Mouse (Mus musculus): ENCODE results near the gene 1700001P01Rik.
A peak's percentile ranks its signal among the peaks of the same experiment; 100 is the strongest.
"Not testable (repeated sequence)": the region's sequence is repeated elsewhere in the genome, so short reads cannot be mapped to it uniquely, and the experiment has no call there.

The 1700001P01Rik gene

DNA sequence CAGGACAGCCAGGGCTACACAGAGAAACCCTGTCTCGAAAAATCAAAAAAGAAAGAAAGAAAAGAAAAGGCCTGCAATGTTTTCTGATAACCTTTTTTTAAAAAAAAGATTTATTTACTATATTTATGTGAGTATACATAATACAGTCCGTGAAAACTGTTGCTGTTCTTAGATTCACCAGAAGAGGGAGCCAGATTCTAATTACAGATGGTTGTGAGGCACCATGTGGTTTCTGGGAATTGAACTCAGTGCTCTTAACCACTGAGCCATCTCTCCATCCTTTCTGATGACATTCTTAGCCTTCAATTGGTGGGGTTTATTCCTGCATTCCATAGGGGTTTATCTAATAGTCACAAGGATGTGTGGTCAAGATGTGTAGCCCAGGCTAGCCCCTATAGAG, 17.4 kb upstream of the 1700001P01Rik start:
- DNase-seq (ENCODE audit: low spot score in 2 of 2) = no peak

DNA sequence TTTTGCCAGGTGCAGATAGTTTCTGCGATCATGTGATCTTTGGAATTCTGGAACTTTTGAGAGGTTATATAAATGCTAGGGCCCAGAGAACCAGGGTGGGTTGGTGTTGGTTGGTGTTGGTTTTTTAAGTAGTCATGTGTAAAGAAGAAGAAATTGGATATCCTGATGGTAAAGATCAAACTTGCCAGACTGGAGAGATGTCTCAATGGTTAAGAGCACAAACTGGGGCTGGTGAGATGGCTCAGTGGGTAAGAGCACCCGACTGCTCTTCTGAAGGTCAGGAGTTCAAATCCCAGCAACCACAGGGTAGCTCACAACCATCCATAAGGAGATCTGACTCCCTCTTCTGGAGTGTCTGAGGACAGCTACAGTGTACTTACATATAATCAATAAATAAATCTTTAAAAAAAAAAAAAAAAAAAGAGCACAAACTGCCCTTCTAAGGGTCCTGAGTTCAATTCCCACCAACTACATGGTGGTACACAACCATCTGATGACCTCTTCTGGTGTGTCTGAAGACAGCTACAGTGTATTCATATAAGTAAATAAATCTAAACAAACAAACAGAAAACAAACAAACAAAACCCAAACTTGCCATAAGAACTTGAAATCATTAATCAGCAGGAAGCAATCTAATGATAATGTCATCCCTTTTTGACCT, 15.2 kb upstream of the 1700001P01Rik start:
- not testable (repeated sequence) for DNase-seq (ENCODE audit: low spot score in 2 of 2)

GRCm38 (mm10) chr11:97789727-97790126, 14.0 kb upstream of the 1700001P01Rik start:
- no peak for DNase-seq (ENCODE audit: low spot score in 2 of 2)

DNA sequence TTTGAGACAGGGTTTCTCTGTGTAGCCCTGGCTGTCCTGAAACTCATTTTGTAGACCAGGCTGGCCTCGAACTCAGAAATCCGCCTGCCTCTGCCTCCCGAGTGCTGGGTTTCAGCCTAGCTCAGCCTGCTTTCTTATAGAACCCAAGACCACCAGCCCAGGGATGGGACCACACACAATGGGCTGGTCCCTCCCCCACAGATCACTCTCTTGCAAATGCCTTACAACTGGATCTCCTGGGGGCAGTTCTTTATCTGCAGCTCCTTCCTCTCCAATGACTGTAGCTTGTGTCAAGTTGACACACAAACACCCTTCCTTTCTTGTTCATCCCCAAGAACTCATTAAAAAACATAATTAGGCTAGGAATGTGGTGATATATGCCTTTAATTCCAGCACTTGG, 12.2 kb upstream of the 1700001P01Rik start:
- no peak for DNase-seq (ENCODE audit: low spot score in 2 of 2)

DNA sequence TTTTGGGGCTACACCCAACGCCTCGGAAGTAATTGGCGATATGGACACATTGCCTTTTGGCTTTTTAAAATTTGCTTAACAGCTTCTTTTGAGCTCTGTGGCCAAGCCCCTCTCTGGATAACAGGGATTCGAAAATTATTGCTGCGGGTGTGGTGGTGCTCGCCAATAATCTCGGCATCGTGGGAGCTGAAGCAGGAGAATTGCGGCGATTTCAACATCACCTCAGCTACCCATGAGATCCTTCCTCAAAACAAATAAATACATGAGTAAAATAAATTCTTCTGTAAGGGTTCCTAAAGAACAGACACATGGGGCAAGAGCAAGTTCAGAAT, 6.8 kb upstream of the 1700001P01Rik start:
- no peak for DNase-seq (ENCODE audit: low spot score in 2 of 2)

DNA sequence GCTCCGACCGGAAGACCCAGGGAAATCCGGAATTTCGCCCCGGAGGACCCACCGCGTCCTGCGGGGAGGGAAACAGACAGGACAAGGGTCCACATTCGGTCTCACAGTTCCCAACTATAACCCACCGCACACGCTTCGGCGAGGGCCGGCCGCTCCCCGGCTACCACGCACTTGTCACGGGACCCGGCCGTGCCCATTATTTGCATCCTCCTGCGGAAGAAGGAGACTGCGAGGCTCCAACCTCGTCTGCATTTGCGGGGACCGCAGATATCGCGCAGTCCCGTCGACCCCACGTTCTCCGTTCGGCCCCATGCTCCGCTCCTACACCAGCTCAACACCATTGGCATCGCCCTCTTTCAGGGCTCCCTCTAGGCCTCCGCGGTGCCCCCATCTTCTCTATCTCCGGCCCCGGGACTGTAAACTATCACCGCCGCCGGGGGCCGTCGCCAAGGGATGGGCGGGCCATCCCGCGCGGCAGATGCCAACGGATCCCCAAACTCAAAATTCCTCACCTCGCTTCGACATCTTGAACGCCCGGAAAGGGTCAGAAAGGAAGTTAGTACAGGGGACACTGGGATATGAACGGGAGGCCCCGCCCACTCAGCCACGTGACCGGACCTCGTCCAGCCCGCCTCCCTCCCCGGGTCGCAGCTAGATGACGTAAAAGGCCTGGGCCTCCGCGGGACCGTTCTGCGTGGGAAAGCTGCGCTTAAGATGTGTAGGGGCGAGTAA, 6.3 kb upstream of the 1700001P01Rik start, which contains the start of gene Rpl23:
Gene Rpl23, minus strand, starts transcription at position 606 of the 732 bp plus-strand sequence.
- peak; percentile 100 for DNase-seq (ENCODE audit: low spot score in 2 of 2)

- DNase-seq (ENCODE audit: low spot score in 2 of 2) = no peak
Measured at GRCm38 (mm10) chr11:97781478-97781831, 5.7 kb upstream of the 1700001P01Rik start.

DNA sequence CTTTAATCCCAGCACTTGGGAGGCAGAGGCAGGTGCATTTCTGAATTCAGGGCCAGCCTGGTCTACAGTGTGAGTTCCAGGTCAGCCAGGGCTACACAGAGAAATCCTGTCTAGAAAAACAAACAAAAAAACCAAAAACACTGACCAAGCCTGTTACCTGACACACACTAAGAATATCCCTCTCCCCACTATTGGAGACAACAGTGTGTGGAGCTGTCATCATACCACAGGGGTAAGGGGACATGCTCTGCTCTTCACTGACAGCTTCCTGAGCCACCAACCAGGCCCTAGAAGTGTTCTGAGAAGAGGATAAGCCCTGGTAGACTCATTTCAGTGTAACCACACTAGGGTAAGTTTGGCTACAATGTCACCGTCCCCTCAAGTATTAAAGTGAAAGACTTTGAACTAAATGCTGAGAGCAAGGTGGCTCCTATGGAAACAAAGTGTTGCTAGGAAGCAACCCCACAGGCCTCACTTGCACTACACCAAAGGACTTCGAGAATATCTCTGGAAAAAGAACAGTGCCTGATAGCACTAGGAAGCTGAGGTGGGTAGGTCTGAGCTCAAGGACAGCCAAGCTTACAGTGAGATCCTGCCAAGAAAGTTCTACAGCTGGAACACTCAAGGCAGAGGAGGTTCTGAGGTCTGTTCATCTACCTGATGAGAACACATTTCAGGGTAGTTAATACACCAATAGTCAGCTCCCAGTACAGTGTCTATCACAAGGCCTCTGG, 4.4 kb upstream of the 1700001P01Rik start:
- no peak for DNase-seq (ENCODE audit: low spot score in 2 of 2)

DNA sequence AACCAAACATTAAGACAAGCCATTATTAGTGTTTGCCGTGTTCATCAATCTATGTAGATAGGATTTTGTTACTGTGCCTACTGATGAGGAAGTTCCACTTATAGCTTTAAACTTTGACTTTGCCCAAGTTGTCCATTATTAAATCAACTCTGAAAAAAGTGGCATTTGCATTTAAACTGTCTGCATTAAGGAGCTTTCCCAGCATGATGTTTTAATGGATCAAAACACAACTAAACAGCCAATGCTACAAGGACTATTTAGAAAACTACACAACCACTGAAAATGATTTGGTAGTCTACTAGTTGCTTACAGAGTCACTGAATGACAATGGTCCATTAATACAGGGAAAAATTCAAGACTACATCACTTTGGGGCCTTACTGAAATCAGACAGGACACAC, 3.2 kb upstream of the 1700001P01Rik start:
- DNase-seq (ENCODE audit: low spot score in 2 of 2) = no peak

- no peak for DNase-seq (ENCODE audit: low spot score in 2 of 2)
Measured at GRCm38 (mm10) chr11:97777129-97777529, 1.4 kb upstream of the 1700001P01Rik start.

DNA sequence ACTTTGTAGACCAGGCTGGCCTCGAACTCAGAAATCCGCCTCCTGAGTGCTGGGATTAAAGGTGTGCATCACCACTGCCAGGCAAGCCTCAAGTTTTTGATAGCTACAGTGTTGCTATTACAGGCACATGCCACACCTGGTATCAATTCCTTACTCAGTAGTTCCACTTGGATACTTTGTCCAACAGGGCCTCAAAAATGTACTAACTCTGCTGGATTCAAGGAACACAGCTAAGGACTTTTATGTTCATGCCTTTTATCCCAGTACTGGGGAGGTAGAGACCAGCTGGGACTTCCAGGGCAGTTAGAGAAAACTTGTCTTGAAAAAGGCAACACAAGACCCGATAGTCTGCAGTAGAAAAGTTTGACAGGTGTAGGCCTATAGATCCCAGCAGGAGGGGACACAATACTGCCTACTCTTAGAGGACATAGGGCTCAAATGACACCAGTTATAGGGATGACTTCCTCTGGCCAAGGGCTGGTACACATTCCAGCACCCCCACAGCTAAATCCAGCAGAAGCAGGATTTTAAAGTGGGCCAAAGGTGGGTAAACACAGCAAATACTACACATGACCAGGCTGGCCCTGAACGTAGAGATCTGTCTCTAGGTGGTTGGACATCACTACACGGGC, 895 bp upstream of the 1700001P01Rik start:
- DNase-seq (ENCODE audit: low spot score in 2 of 2) = no peak

DNA sequence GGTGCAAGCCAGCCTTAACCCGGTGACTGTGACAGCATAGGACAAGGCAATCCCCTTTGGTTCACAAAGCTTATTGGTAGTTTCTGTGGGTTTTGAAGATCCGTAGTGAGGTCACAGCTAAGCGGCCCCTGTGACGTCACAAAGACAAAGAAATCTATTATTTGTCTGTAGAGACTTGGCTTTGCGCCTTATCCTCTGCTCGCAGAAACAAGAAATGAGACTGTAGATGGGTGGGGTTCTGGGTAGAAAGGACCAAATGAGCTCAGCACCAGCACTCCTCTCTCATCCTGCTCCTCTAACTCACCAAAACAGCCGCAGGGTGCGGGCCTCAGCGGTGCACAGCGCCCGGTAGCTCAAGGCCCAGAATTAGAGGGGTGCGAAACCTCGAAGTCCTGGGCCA, 532 bp downstream of the 1700001P01Rik start:
- DNase-seq (ENCODE audit: low spot score in 2 of 2) = no peak

- DNase-seq (ENCODE audit: low spot score in 2 of 2) = no peak
Measured at GRCm38 (mm10) chr11:97771410-97771809, 4.3 kb downstream of the 1700001P01Rik start.

DNA sequence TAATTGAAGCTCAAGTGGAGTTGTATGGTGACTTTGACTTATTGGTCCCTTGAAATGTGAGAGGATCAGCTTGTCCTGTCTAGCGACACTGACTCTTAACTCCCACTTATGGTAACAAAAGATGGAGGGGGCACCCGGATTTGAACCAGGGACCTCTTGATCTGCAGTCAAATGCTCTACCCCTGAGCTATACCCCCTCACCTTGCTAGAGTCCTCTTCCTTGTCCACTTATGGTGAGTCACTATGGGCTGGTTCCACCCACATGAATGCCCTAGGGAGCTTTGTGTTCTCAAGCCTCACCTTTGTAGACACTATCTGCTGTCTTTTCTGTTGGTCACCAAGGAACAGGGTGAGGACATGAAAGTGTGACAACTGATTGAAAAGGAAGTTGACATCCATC, 6.0 kb downstream of the 1700001P01Rik start:
- no peak for DNase-seq (ENCODE audit: low spot score in 2 of 2)

DNA sequence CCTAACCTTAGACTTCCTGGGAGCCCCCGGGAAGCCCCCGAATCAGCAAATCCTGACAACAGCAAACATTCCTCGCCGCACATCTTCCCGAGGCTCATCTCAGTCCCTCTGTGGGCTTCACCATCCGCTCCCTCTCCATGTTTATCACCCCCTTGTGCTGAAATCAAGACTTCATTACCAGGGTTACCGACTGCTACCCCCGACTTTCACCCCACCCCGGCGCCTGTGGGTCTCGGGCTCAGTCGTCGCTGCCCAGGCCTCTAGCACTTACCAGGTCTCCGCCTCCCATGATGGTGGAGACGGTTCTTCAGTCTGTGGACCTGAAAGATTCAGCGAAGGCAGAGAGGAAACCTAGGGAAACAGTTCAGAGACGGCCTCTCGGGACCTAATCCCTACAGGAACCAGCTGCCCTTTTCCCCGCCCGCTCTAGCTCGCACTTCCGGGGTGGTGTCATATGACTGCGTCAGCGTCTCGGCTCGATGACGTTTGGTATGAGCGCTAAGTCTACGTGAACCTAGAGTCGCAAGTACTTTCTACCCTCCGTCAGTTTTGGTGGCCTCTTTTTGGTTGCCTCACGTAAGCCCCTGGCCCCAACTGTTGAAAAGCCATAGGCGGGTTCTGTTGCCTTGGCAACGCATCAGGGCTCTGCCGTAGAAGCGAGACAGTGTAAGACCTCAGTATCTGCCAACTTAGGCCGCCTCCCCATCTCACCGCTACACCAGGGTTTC, 9.4 kb downstream of the 1700001P01Rik start, which contains the start of gene Cwc25:
Gene Cwc25, minus strand, starts transcription at position 403 of the 728 bp plus-strand sequence.
- peak; percentile 97 to 98 for DNase-seq (ENCODE audit: low spot score in 2 of 2)

- DNase-seq (ENCODE audit: low spot score in 2 of 2) = no peak
Measured at GRCm38 (mm10) chr11:97761638-97762037, 14.1 kb downstream of the 1700001P01Rik start.

- no peak for DNase-seq (ENCODE audit: low spot score in 2 of 2)
Measured at GRCm38 (mm10) chr11:97758942-97759341, 16.8 kb downstream of the 1700001P01Rik start.

- no peak for DNase-seq (ENCODE audit: low spot score in 2 of 2)
Measured at GRCm38 (mm10) chr11:97758125-97758524, 17.6 kb downstream of the 1700001P01Rik start.

- no peak for DNase-seq (ENCODE audit: low spot score in 2 of 2)
Measured at GRCm38 (mm10) chr11:97753277-97753676, 22.4 kb downstream of the 1700001P01Rik start.

- DNase-seq (ENCODE audit: low spot score in 2 of 2) = no peak
Measured at GRCm38 (mm10) chr11:97748496-97748895, 27.2 kb downstream of the 1700001P01Rik start.

DNA sequence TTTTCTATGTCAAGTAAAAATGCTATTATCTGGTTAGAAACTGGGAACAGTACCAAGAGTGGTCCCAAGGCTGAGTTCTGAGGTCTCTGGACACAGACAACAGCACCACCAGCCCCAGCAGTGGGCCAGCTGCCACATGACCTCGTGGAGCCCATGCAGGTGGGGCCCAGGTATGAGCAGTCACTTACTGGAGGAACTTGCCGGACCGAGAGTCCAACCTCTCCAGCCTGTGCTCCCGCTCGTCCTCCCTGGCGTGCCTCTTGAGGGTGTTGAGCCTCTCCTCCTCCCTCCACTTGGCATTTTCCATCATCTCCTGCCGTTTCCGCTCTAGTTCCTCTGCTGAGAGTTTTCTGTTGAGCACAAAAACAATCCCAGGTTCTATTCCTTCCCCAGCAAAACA, 27.9 kb downstream of the 1700001P01Rik start:
- DNase-seq (ENCODE audit: low spot score in 2 of 2) = no peak

- DNase-seq (ENCODE audit: low spot score in 2 of 2) = no peak
Measured at GRCm38 (mm10) chr11:97745331-97745721, 30.4 kb downstream of the 1700001P01Rik start.

Measured in right cerebral cortex, postnatal 10 days (tissue).